Mouse (Mus musculus) cerebellum, postnatal 14 days (tissue): ENCODE measurements around the gene Sytl2.

Experiments
- DNase-seq, 2 experiments: peaks; one replicate each; pipeline ENCODE4 v3.0.0; 2021; ENCODE audit warnings: mixed read lengths in 2 of 2

Gene Sytl2

GRCm38 (mm10) chr7:90312151-90312883, 10.3 kb downstream of the Sytl2 start:
- no peak for DNase-seq

GRCm38 (mm10) chr7:90313421-90313820, 11.4 kb downstream of the Sytl2 start:
- DNase-seq, result no peak

GRCm38 (mm10) chr7:90316823-90317222, 14.8 kb downstream of the Sytl2 start:
- no peak for DNase-seq

GRCm38 (mm10) chr7:90319446-90319845, 17.4 kb downstream of the Sytl2 start:
- no peak for DNase-seq

- DNase-seq, result no peak
These were observed 18.1 kb downstream of the Sytl2 start for GRCm38 (mm10) chr7:90320124-90320523.

GRCm38 (mm10) chr7:90325166-90325565, 23.1 kb downstream of the Sytl2 start:
- no peak for DNase-seq

GRCm38 (mm10) chr7:90330200-90330599, 28.1 kb downstream of the Sytl2 start:
- no peak for DNase-seq

- no peak for DNase-seq
These were observed 30.5 kb downstream of the Sytl2 start for GRCm38 (mm10) chr7:90332483-90333065.

- no peak for DNase-seq
These were observed 32.3 kb downstream of the Sytl2 start for GRCm38 (mm10) chr7:90334362-90334761.

GRCm38 (mm10) chr7:90334831-90335230, 32.8 kb downstream of the Sytl2 start:
- no peak for DNase-seq

- no peak for DNase-seq
These were observed 33.7 kb downstream of the Sytl2 start for GRCm38 (mm10) chr7:90335755-90336194.

- DNase-seq, result no peak
These were observed 39.3 kb downstream of the Sytl2 start for GRCm38 (mm10) chr7:90341212-90341957.

- no peak for DNase-seq
These were observed 42.9 kb downstream of the Sytl2 start for GRCm38 (mm10) chr7:90344903-90345302.

- DNase-seq, result no peak
These were observed 45.9 kb downstream of the Sytl2 start for GRCm38 (mm10) chr7:90347779-90348437.

- DNase-seq, result no peak
These were observed 47.0 kb downstream of the Sytl2 start for GRCm38 (mm10) chr7:90349014-90349413.

GRCm38 (mm10) chr7:90352183-90352582, 50.1 kb downstream of the Sytl2 start:
- DNase-seq, result no peak

GRCm38 (mm10) chr7:90353488-90354228, 51.6 kb downstream of the Sytl2 start:
- no peak for DNase-seq

- no peak for DNase-seq
These were observed 52.2 kb downstream of the Sytl2 start for GRCm38 (mm10) chr7:90354229-90354604.

GRCm38 (mm10) chr7:90355454-90355853, 53.4 kb downstream of the Sytl2 start:
- no peak for DNase-seq

GRCm38 (mm10) chr7:90355995-90356394, 53.9 kb downstream of the Sytl2 start:
- no peak for DNase-seq

GRCm38 (mm10) chr7:90362788-90363187, 60.7 kb downstream of the Sytl2 start:
- no peak for DNase-seq

GRCm38 (mm10) chr7:90370071-90370851, 68.2 kb downstream of the Sytl2 start:
- peak; percentile 74 to 76 for DNase-seq
